Mouse (Mus musculus) cortical plate, adult 2 months (tissue): ENCODE measurements around the gene Prkce. TPM values are rescaled to one million over a fixed set of nuclear protein-coding genes. Genes with fewer than 3 reads are reported as not detected.

ENCODE experiments used
- H3K27ac ChIP-seq: fragments of 200-500 bp; 2 replicates; pipeline ENCODE4 v1.5.1; 2012; ENCODE audit warnings: low read length, control low read depth, inconsistent platforms; ENCODE audit not compliant: insufficient read depth
- H3K4me1 ChIP-seq: fragments of 200-500 bp; 2 replicates; pipeline ENCODE4 v1.6.1; 2011; ENCODE audit warnings: low read length; ENCODE audit not compliant: control insufficient read depth, insufficient read depth
- H3K4me3 ChIP-seq: fragments of 200-500 bp; 2 replicates; pipeline ENCODE4 v1.5.1; 2011; ENCODE audit warnings: mild to moderate bottlenecking, low read length, control low read depth; ENCODE audit not compliant: insufficient read depth
- CTCF ChIP-seq: fragments of 200-500 bp; IDR thresholded peaks from 2 replicates; pipeline ENCODE4 v1.5.1; 2011; ENCODE audit warnings: mild to moderate bottlenecking, control low read depth, low read length; ENCODE audit not compliant: insufficient read depth; ENCODE audit errors: extremely low read depth
- POLR2A ChIP-seq: fragments of 200-500 bp; IDR thresholded peaks from 2 replicates; pipeline ENCODE4 v1.6.1; 2011; ENCODE audit warnings: mild to moderate bottlenecking, low read length, control low read depth; ENCODE audit not compliant: insufficient read depth; ENCODE audit errors: extremely low read depth
- polyA plus RNA-seq: library from polyadenylated mRNA; depleted of rRNA; stranded (reverse); fragments of >200 nt; gene quantifications from 2 replicates; pipeline ENCODE4 v1.2.3, GENCODE M21; 2012

Prkce gene
- polyA plus RNA-seq, 1 experiment, result 83.7 TPM

- TF ChIP-seq CTCF, result no peak
- TF ChIP-seq POLR2A, result no peak
- H3K4me3 ChIP-seq, result no peak overlapping the region
- H3K27ac ChIP-seq, result no peak overlapping the region
These were observed 44.6 kb downstream of the Prkce start for GRCm38 (mm10) chr17:86212204-86212603.

GRCm38 (mm10) chr17:86214285-86214684 lies 46.7 kb downstream of the Prkce start:
- Histone ChIP-seq H3K27ac (no peak overlapping the region), H3K4me1 (peaks cover 5% of the 10 kb centered on the region; the same call in 1 of the 2 replicates), H3K4me3 (no peak overlapping the region)
- TF ChIP-seq CTCF, result no peak
- no peak for TF ChIP-seq POLR2A

More at GRCm38 (mm10) chr17:86212204-86212603, 44.6 kb downstream of the Prkce start:
- 0 out of 2 replicates have a peak, but pooled peaks cover 1% of the 10 kb centered on the region for H3K4me1 ChIP-seq

- no peak overlapping the region for H3K4me3 ChIP-seq
- H3K27ac ChIP-seq, result no peak overlapping the region
- peaks cover 5% of the 10 kb centered on the region; the same call in 1 of the 2 replicates for H3K4me1 ChIP-seq
- TF ChIP-seq POLR2A (no peak), CTCF (no peak)
These were observed 47.2 kb downstream of the Prkce start for GRCm38 (mm10) chr17:86214741-86215140.

- Histone ChIP-seq H3K4me3 (no peak overlapping the region), H3K4me1 (peaks cover 4% of the 10 kb centered on the region; the same call in 1 of the 2 replicates), H3K27ac (no peak overlapping the region)
- TF ChIP-seq POLR2A (no peak), CTCF (0 out of 2 replicates have a peak, but pooled peaks have one; percentile 13)
These were observed 48.2 kb downstream of the Prkce start for GRCm38 (mm10) chr17:86215771-86216170.

GRCm38 (mm10) chr17:86217468-86217867 lies 49.9 kb downstream of the Prkce start:
- TF ChIP-seq POLR2A, result no peak
- TF ChIP-seq CTCF, result no peak
- Histone ChIP-seq H3K27ac (no peak overlapping the region), H3K4me3 (no peak overlapping the region), H3K4me1 (peaks cover 4% of the 10 kb centered on the region; the same call in 1 of the 2 replicates)

- H3K4me3 ChIP-seq, result no peak overlapping the region
- TF ChIP-seq CTCF (no peak), POLR2A (no peak)
- no peak overlapping the region for H3K27ac ChIP-seq
- peaks cover 4% of the 10 kb centered on the region; the same call in 1 of the 2 replicates for H3K4me1 ChIP-seq
These were observed 51.0 kb downstream of the Prkce start for GRCm38 (mm10) chr17:86218553-86218952.

GRCm38 (mm10) chr17:86225488-86226186 lies 58.1 kb downstream of the Prkce start:
- no peak overlapping the region for H3K4me3 ChIP-seq
- H3K4me1 ChIP-seq, result peaks cover 11% of the 10 kb centered on the region
- H3K27ac ChIP-seq, result no peak overlapping the region
- TF ChIP-seq CTCF (no peak), POLR2A (no peak)

- Histone ChIP-seq H3K4me3 (no peak overlapping the region), H3K4me1 (peaks cover 11% of the 10 kb centered on the region), H3K27ac (no peak overlapping the region)
- TF ChIP-seq POLR2A (no peak), CTCF (no peak)
These were observed 58.6 kb downstream of the Prkce start for GRCm38 (mm10) chr17:86226198-86226597.

- Histone ChIP-seq H3K4me1 (peaks cover 11% of the 10 kb centered on the region), H3K27ac (no peak overlapping the region), H3K4me3 (no peak overlapping the region)
- no peak for TF ChIP-seq POLR2A
- no peak for TF ChIP-seq CTCF
These were observed 59.0 kb downstream of the Prkce start for GRCm38 (mm10) chr17:86226635-86227034.

- TF ChIP-seq CTCF (no peak), POLR2A (no peak)
- Histone ChIP-seq H3K27ac (no peak overlapping the region), H3K4me1 (peaks cover 14% of the 10 kb centered on the region), H3K4me3 (no peak overlapping the region)
These were observed 59.8 kb downstream of the Prkce start for GRCm38 (mm10) chr17:86227389-86227788.

GRCm38 (mm10) chr17:86228850-86229249 lies 61.3 kb downstream of the Prkce start:
- H3K4me3 ChIP-seq, result no peak overlapping the region
- peaks cover 14% of the 10 kb centered on the region for H3K4me1 ChIP-seq
- peak overlapping the region; percentile 73 for H3K27ac ChIP-seq
- peak; percentile 35; the same call in 1 of the 2 replicates for TF ChIP-seq POLR2A
- no peak for TF ChIP-seq CTCF
